Mouse (Mus musculus): Measurements from ENCODE around the gene Bhlhe23. TPM values are rescaled to one million over a fixed set of nuclear protein-coding genes. Genes with fewer than 3 reads are reported as not detected.

Bhlhe23 gene
- polyA plus RNA-seq, 1 experiment from 2014 or later: not detected

GRCm38 (mm10) chr2:180811002-180811401 is 34.3 kb upstream of the Bhlhe23 start:
- 65% methylated on average over 2 of the region's 2 CpGs for WGBS
- Histone ChIP-seq H3K4me3 (ENCODE audit: low read depth, low read length) (no peak overlapping the region), H3K36me3 (ENCODE audit: control insufficient read depth, insufficient read depth, low read length) (no peaks in the 10 kb centered on the region)

GRCm38 (mm10) chr2:180809510-180809909 is 32.8 kb upstream of the Bhlhe23 start:
- Histone ChIP-seq H3K9me3 (ENCODE audit: control insufficient read depth, low read length) (no peaks in the 10 kb centered on the region), H3K4me1 (ENCODE audit: control insufficient read depth, insufficient read depth, low read length) (no peaks in the 10 kb centered on the region), H3K27ac (replicated peaks; ENCODE audit: low read depth, low read length) (no peak overlapping the region), H3K9ac (ENCODE audit: low read length) (no peak overlapping the region), H3K27me3 (ENCODE audit: control insufficient read depth, insufficient read depth, low read length) (no peaks in the 10 kb centered on the region), H3K36me3 (ENCODE audit: control insufficient read depth, insufficient read depth, low read length) (no peaks in the 10 kb centered on the region), H3K4me2 (ENCODE audit: low read depth, severe bottlenecking) (no peak overlapping the region), H3K4me3 (ENCODE audit: low read depth, low read length) (no peak overlapping the region)
- no peak for DNase-seq (ENCODE audit: low spot score)
- ATAC-seq (ENCODE audit: insufficient number of reproducible peaks, low FRiP score, low TSS enrichment, low read depth): no peak
- WGBS: 75% methylated on average over 10 of the region's 10 CpGs

More at GRCm38 (mm10) chr2:180811002-180811401, 34.3 kb upstream of the Bhlhe23 start:
- Histone ChIP-seq H3K9ac (ENCODE audit: low read length) (no peak overlapping the region), H3K9me3 (ENCODE audit: control insufficient read depth, low read length) (no peaks in the 10 kb centered on the region), H3K27me3 (ENCODE audit: control insufficient read depth, insufficient read depth, low read length) (no peaks in the 10 kb centered on the region), H3K27ac (replicated peaks; ENCODE audit: low read depth, low read length) (no peak overlapping the region), H3K4me1 (ENCODE audit: control insufficient read depth, insufficient read depth, low read length) (no peaks in the 10 kb centered on the region), H3K4me2 (ENCODE audit: low read depth, severe bottlenecking) (no peak overlapping the region)
- ATAC-seq (ENCODE audit: insufficient number of reproducible peaks, low FRiP score, low TSS enrichment, low read depth) (no peak), DNase-seq (ENCODE audit: low spot score) (no peak)

- Histone ChIP-seq H3K27me3 (ENCODE audit: control insufficient read depth, insufficient read depth, low read length) (no peaks in the 10 kb centered on the region), H3K27ac (replicated peaks; ENCODE audit: low read depth, low read length) (no peak overlapping the region), H3K4me3 (ENCODE audit: low read depth, low read length) (no peak overlapping the region), H3K4me2 (ENCODE audit: low read depth, severe bottlenecking) (no peak overlapping the region), H3K36me3 (ENCODE audit: control insufficient read depth, insufficient read depth, low read length) (no peaks in the 10 kb centered on the region), H3K4me1 (ENCODE audit: control insufficient read depth, insufficient read depth, low read length) (no peaks in the 10 kb centered on the region), H3K9ac (ENCODE audit: low read length) (no peak overlapping the region), H3K9me3 (ENCODE audit: control insufficient read depth, low read length) (no peaks in the 10 kb centered on the region)
- 80% methylated on average over 1 of the region's 1 CpGs for WGBS
- ATAC-seq (ENCODE audit: insufficient number of reproducible peaks, low FRiP score, low TSS enrichment, low read depth): no peak
- DNase-seq (ENCODE audit: low spot score): peak; percentile 28
Observed at GRCm38 (mm10) chr2:180805966-180806365, 29.3 kb upstream of the Bhlhe23 start.

GRCm38 (mm10) chr2:180796008-180796407 is 19.3 kb upstream of the Bhlhe23 start:
- WGBS: 69% methylated on average over 4 of the region's 4 CpGs
- no peaks in the 10 kb centered on the region for H3K9me3 ChIP-seq (ENCODE audit: control insufficient read depth, low read length)

GRCm38 (mm10) chr2:180795597-180795996 is 18.9 kb upstream of the Bhlhe23 start:
- DNase-seq (ENCODE audit: low spot score) (no peak), ATAC-seq (ENCODE audit: insufficient number of reproducible peaks, low FRiP score, low TSS enrichment, low read depth) (no peak)
- Histone ChIP-seq H3K4me2 (ENCODE audit: low read depth, severe bottlenecking) (no peak overlapping the region), H3K36me3 (ENCODE audit: control insufficient read depth, insufficient read depth, low read length) (no peaks in the 10 kb centered on the region), H3K9me3 (ENCODE audit: control insufficient read depth, low read length) (no peaks in the 10 kb centered on the region), H3K4me1 (ENCODE audit: control insufficient read depth, insufficient read depth, low read length) (no peaks in the 10 kb centered on the region), H3K27ac (replicated peaks; ENCODE audit: low read depth, low read length) (no peak overlapping the region), H3K27me3 (ENCODE audit: control insufficient read depth, insufficient read depth, low read length) (peaks cover 2% of the 10 kb centered on the region; the same call in 1 of the 2 replicates), H3K9ac (ENCODE audit: low read length) (no peak overlapping the region), H3K4me3 (ENCODE audit: low read depth, low read length) (no peak overlapping the region)
- 55% methylated on average over 3 of the region's 3 CpGs for WGBS

More at GRCm38 (mm10) chr2:180796008-180796407, 19.3 kb upstream of the Bhlhe23 start:
- Histone ChIP-seq H3K9ac (ENCODE audit: low read length) (no peak overlapping the region), H3K27ac (replicated peaks; ENCODE audit: low read depth, low read length) (no peak overlapping the region), H3K4me3 (ENCODE audit: low read depth, low read length) (no peak overlapping the region), H3K4me1 (ENCODE audit: control insufficient read depth, insufficient read depth, low read length) (no peaks in the 10 kb centered on the region), H3K4me2 (ENCODE audit: low read depth, severe bottlenecking) (no peak overlapping the region), H3K27me3 (ENCODE audit: control insufficient read depth, insufficient read depth, low read length) (no peaks in the 10 kb centered on the region), H3K36me3 (ENCODE audit: control insufficient read depth, insufficient read depth, low read length) (no peaks in the 10 kb centered on the region)
- no peak for ATAC-seq (ENCODE audit: insufficient number of reproducible peaks, low FRiP score, low TSS enrichment, low read depth)
- no peak for DNase-seq (ENCODE audit: low spot score)

GRCm38 (mm10) chr2:180794422-180794821 is 17.7 kb upstream of the Bhlhe23 start:
- DNase-seq (ENCODE audit: low spot score): no peak
- WGBS: 83% methylated on average over 2 of the region's 2 CpGs
- H3K9ac ChIP-seq (ENCODE audit: low read length): no peak overlapping the region

GRCm38 (mm10) chr2:180791674-180792073 is 15.0 kb upstream of the Bhlhe23 start:
- 45% methylated on average over 4 of the region's 4 CpGs for WGBS
- H3K27ac ChIP-seq (replicated peaks; ENCODE audit: low read depth, low read length): no peak overlapping the region
- H3K27me3 ChIP-seq (ENCODE audit: control insufficient read depth, insufficient read depth, low read length): peaks cover 19% of the 10 kb centered on the region
- H3K4me2 ChIP-seq (ENCODE audit: low read depth, severe bottlenecking): no peak overlapping the region
- DNase-seq (ENCODE audit: low spot score) (peak; percentile 59), ATAC-seq (ENCODE audit: insufficient number of reproducible peaks, low FRiP score, low TSS enrichment, low read depth) (no peak)
- no peaks in the 10 kb centered on the region for H3K36me3 ChIP-seq (ENCODE audit: control insufficient read depth, insufficient read depth, low read length)
- no peaks in the 10 kb centered on the region for H3K9me3 ChIP-seq (ENCODE audit: control insufficient read depth, low read length)
- no peak overlapping the region for H3K4me3 ChIP-seq (ENCODE audit: low read depth, low read length)
- no peak overlapping the region for H3K9ac ChIP-seq (ENCODE audit: low read length)
- no peaks in the 10 kb centered on the region for H3K4me1 ChIP-seq (ENCODE audit: control insufficient read depth, insufficient read depth, low read length)

More at GRCm38 (mm10) chr2:180794422-180794821, 17.7 kb upstream of the Bhlhe23 start:
- ATAC-seq (ENCODE audit: insufficient number of reproducible peaks, low FRiP score, low TSS enrichment, low read depth): no peak
- Histone ChIP-seq H3K4me1 (ENCODE audit: control insufficient read depth, insufficient read depth, low read length) (no peaks in the 10 kb centered on the region), H3K4me3 (ENCODE audit: low read depth, low read length) (no peak overlapping the region), H3K27me3 (ENCODE audit: control insufficient read depth, insufficient read depth, low read length) (peaks cover 5% of the 10 kb centered on the region; the same call in 1 of the 2 replicates), H3K4me2 (ENCODE audit: low read depth, severe bottlenecking) (no peak overlapping the region), H3K9me3 (ENCODE audit: control insufficient read depth, low read length) (no peaks in the 10 kb centered on the region), H3K27ac (replicated peaks; ENCODE audit: low read depth, low read length) (no peak overlapping the region), H3K36me3 (ENCODE audit: control insufficient read depth, insufficient read depth, low read length) (no peaks in the 10 kb centered on the region)

- Histone ChIP-seq H3K4me3 (ENCODE audit: low read depth, low read length) (no peak overlapping the region), H3K4me2 (ENCODE audit: low read depth, severe bottlenecking) (no peak overlapping the region), H3K9me3 (ENCODE audit: control insufficient read depth, low read length) (no peaks in the 10 kb centered on the region), H3K36me3 (ENCODE audit: control insufficient read depth, insufficient read depth, low read length) (no peaks in the 10 kb centered on the region), H3K4me1 (ENCODE audit: control insufficient read depth, insufficient read depth, low read length) (no peaks in the 10 kb centered on the region), H3K27me3 (ENCODE audit: control insufficient read depth, insufficient read depth, low read length) (peaks cover 19% of the 10 kb centered on the region), H3K9ac (ENCODE audit: low read length) (no peak overlapping the region), H3K27ac (replicated peaks; ENCODE audit: low read depth, low read length) (no peak overlapping the region)
- ATAC-seq (ENCODE audit: insufficient number of reproducible peaks, low FRiP score, low TSS enrichment, low read depth): no peak
- no peak for DNase-seq (ENCODE audit: low spot score)
- WGBS: 24% methylated on average over 7 of the region's 7 CpGs
Observed at GRCm38 (mm10) chr2:180788843-180789242, 12.1 kb upstream of the Bhlhe23 start.

- Histone ChIP-seq H3K36me3 (ENCODE audit: control insufficient read depth, insufficient read depth, low read length) (no peaks in the 10 kb centered on the region), H3K4me1 (ENCODE audit: control insufficient read depth, insufficient read depth, low read length) (no peaks in the 10 kb centered on the region), H3K9ac (ENCODE audit: low read length) (no peak overlapping the region), H3K27me3 (ENCODE audit: control insufficient read depth, insufficient read depth, low read length) (peaks cover 19% of the 10 kb centered on the region), H3K4me3 (ENCODE audit: low read depth, low read length) (no peak overlapping the region), H3K9me3 (ENCODE audit: control insufficient read depth, low read length) (no peaks in the 10 kb centered on the region), H3K27ac (replicated peaks; ENCODE audit: low read depth, low read length) (no peak overlapping the region), H3K4me2 (ENCODE audit: low read depth, severe bottlenecking) (no peak overlapping the region)
- DNase-seq (ENCODE audit: low spot score) (no peak), ATAC-seq (ENCODE audit: insufficient number of reproducible peaks, low FRiP score, low TSS enrichment, low read depth) (no peak)
- 19% methylated on average over 2 of the region's 2 CpGs for WGBS
Observed at GRCm38 (mm10) chr2:180788386-180788785, 11.7 kb upstream of the Bhlhe23 start.

All from limb, embryonic 11.5 days (tissue).